In genomic region chr12:82998682-82999332, GRCm38 (mm10) we compare ENCODE assay signal across 12 mouse cellular contexts.
DNase-seq lines count a peak whose midpoint lies in the region; ATAC-seq and TF ChIP-seq lines count a peak whose summit lies in the region.
"Had no signal": no experiment of that assay in that cellular context is flagged by ENCODE, and none has a peak within 500 bp of the region (broad histone marks: within the 10 kb centered on the region; RNA-seq: fewer than 3 reads in every experiment).

No protein-coding gene starts in this region.

- H3K36me3 ChIP-seq in forebrain, embryonic 16.5 days (ENCODE audit: control insufficient read depth, insufficient read depth): no peaks in the 10 kb centered on the region
- H3K36me3 ChIP-seq in forebrain, embryonic 12.5 days (replicated peaks): no peaks in the 10 kb centered on the region
- H3K36me3 ChIP-seq in limb, embryonic 14.5 days (ENCODE audit: control insufficient read depth, insufficient read depth, low read length): no peaks in the 10 kb centered on the region
- no peaks in the 10 kb centered on the region for H3K36me3 ChIP-seq in limb, embryonic 10.5 days
- no peaks in the 10 kb centered on the region for H3K36me3 ChIP-seq in heart, embryonic 15.5 days
- H3K36me3 ChIP-seq: stomach, embryonic 15.5 days had no signal

- WGBS in forebrain, embryonic 16.5 days: 72% methylated on average over 10 of the region's 10 CpGs
- WGBS in forebrain, embryonic 12.5 days: 91% methylated on average over 10 of the region's 10 CpGs
- 84% methylated on average over 10 of the region's 10 CpGs for WGBS in limb, embryonic 14.5 days
- 89% methylated on average over 10 of the region's 10 CpGs for WGBS in limb, embryonic 10.5 days
- WGBS in heart, embryonic 15.5 days: 76% methylated on average over 10 of the region's 10 CpGs

- no peak overlapping the region for H3K4me3 ChIP-seq in forebrain, embryonic 16.5 days (replicated peaks; ENCODE audit: low read length)
- H3K4me3 ChIP-seq in forebrain, embryonic 12.5 days (replicated peaks): no peak overlapping the region
- H3K4me3 ChIP-seq in limb, embryonic 14.5 days (replicated peaks; ENCODE audit: low read length): no peak overlapping the region
- no peak overlapping the region for H3K4me3 ChIP-seq in limb, embryonic 10.5 days
- H3K4me3 ChIP-seq in heart, embryonic 15.5 days: no peak overlapping the region
- H3K4me3 ChIP-seq: stomach, embryonic 15.5 days had no signal

- peaks cover 12% of the 10 kb centered on the region for H3K4me1 ChIP-seq in forebrain, embryonic 16.5 days (replicated peaks; ENCODE audit: control insufficient read depth, insufficient read depth, low read length)
- H3K4me1 ChIP-seq in forebrain, embryonic 12.5 days: peaks cover 5% of the 10 kb centered on the region
- no peaks in the 10 kb centered on the region for H3K4me1 ChIP-seq in limb, embryonic 14.5 days (ENCODE audit: control insufficient read depth, insufficient read depth, low read length)
- peaks cover 3% of the 10 kb centered on the region for H3K4me1 ChIP-seq in limb, embryonic 10.5 days
- H3K4me1 ChIP-seq in heart, embryonic 15.5 days (replicated peaks): no peaks in the 10 kb centered on the region
- H3K4me1 ChIP-seq: stomach, embryonic 15.5 days had no signal

- TF ChIP-seq POLR2A in limb, embryonic 14.5 days (IDR thresholded peaks at IDR 0.05; ENCODE audit: borderline replicate concordance, extremely low read depth, insufficient read depth, insufficient read length): no peak

- H3K27ac ChIP-seq in forebrain, embryonic 16.5 days (ENCODE audit: low read length): peak overlapping the region; percentile 44
- H3K27ac ChIP-seq in forebrain, embryonic 12.5 days: no peak overlapping the region
- no peak overlapping the region for H3K27ac ChIP-seq in limb, embryonic 14.5 days (replicated peaks; ENCODE audit: low read depth, low read length)
- H3K27ac ChIP-seq in limb, embryonic 10.5 days: no peak overlapping the region
- no peak overlapping the region; the same call in 1 of the 2 replicates for H3K27ac ChIP-seq in heart, embryonic 15.5 days
- H3K27ac ChIP-seq: stomach, embryonic 15.5 days had no signal

- H3K9ac ChIP-seq in forebrain, embryonic 16.5 days (replicated peaks; ENCODE audit: low read depth, low read length): no peak overlapping the region
- H3K9ac ChIP-seq in forebrain, embryonic 12.5 days: no peak overlapping the region
- H3K9ac ChIP-seq in limb, embryonic 14.5 days (ENCODE audit: low read depth, low read length, severe bottlenecking): no peak overlapping the region
- no peak overlapping the region for H3K9ac ChIP-seq in heart, embryonic 15.5 days
- H3K9ac ChIP-seq: stomach, embryonic 15.5 days had no signal

- H3K9me3 ChIP-seq in forebrain, embryonic 16.5 days (ENCODE audit: control insufficient read depth, low read length): no peaks in the 10 kb centered on the region
- H3K9me3 ChIP-seq in forebrain, embryonic 12.5 days: no peaks in the 10 kb centered on the region
- H3K9me3 ChIP-seq in limb, embryonic 14.5 days (ENCODE audit: control insufficient read depth, low read length): no peaks in the 10 kb centered on the region
- no peaks in the 10 kb centered on the region for H3K9me3 ChIP-seq in limb, embryonic 10.5 days (replicated peaks)
- H3K9me3 ChIP-seq in heart, embryonic 15.5 days (replicated peaks): no peaks in the 10 kb centered on the region
- H3K9me3 ChIP-seq: stomach, embryonic 15.5 days had no signal

- no peak overlapping the region for H3K4me2 ChIP-seq in forebrain, embryonic 16.5 days (ENCODE audit: low read length)
- H3K4me2 ChIP-seq in forebrain, embryonic 12.5 days: no peak overlapping the region
- no peak overlapping the region for H3K4me2 ChIP-seq in limb, embryonic 14.5 days (replicated peaks; ENCODE audit: low read depth, low read length, severe bottlenecking)
- no peak overlapping the region for H3K4me2 ChIP-seq in heart, embryonic 15.5 days
- H3K4me2 ChIP-seq: stomach, embryonic 15.5 days had no signal

- peak; percentile 48 for DNase-seq in limb, embryonic 14.5 days (ENCODE audit: low spot score)
- no peak for DNase-seq in limb, embryonic 10.5 days (ENCODE audit: low spot score)
- peak; percentile 26 for DNase-seq in adrenal gland, postnatal 10 days
- DNase-seq in thymus, postnatal 10 days (ENCODE audit: low spot score in 2 of 2): no peak
- no peak for DNase-seq in lung, postnatal 36 days
- DNase-seq: B cell, adult 2 months; cerebellum, adult 18-20 months; kidney, postnatal 25 days had no signal

- no peaks in the 10 kb centered on the region for H3K27me3 ChIP-seq in forebrain, embryonic 16.5 days (replicated peaks; ENCODE audit: control insufficient read depth, insufficient read depth, low read length)
- H3K27me3 ChIP-seq in forebrain, embryonic 12.5 days: no peaks in the 10 kb centered on the region
- H3K27me3 ChIP-seq in limb, embryonic 14.5 days (ENCODE audit: control insufficient read depth, insufficient read depth, low read length): no peaks in the 10 kb centered on the region
- H3K27me3 ChIP-seq in limb, embryonic 10.5 days (ENCODE audit: low read depth, poor library complexity, severe bottlenecking): no peaks in the 10 kb centered on the region
- no peaks in the 10 kb centered on the region for H3K27me3 ChIP-seq in heart, embryonic 15.5 days
- H3K27me3 ChIP-seq: stomach, embryonic 15.5 days had no signal

- no peak for ATAC-seq in forebrain, embryonic 16.5 days
- ATAC-seq in forebrain, embryonic 12.5 days (ENCODE audit: low FRiP score): no peak
- ATAC-seq in limb, embryonic 14.5 days (ENCODE audit: low FRiP score, low read depth): no peak
- ATAC-seq in heart, embryonic 15.5 days (replicated peaks; ENCODE audit: insufficient number of reproducible peaks, insufficient read depth, low FRiP score, low read depth): peak; percentile 47; the same call in 1 of the 2 replicates

Comparison
In these comparisons a context has a peak if more than half of its experiments do, and no peak if none do; other contexts are left out.
1. DNase-seq: peak in limb, embryonic 14.5 days (single experiment) and adrenal gland, postnatal 10 days (single experiment); none in limb, embryonic 10.5 days (single experiment), thymus, postnatal 10 days (0 of 2) and lung, postnatal 36 days (single experiment).